Mouse (Mus musculus): ENCODE measurements around the gene Acad10. TPM values are rescaled to one million over a fixed set of nuclear protein-coding genes. Genes with fewer than 3 reads are reported as not detected.

The Acad10 gene
- 1.5 and 3.0 TPM in 2 replicates for polyA plus RNA-seq (2014; fragmentation: Nextera tagmentation; extraction: Ambion mirVana)

GRCm38 (mm10) chr5:121660059-121660896 is at the start of gene Acad10, which contains the start of gene Brap:
Gene Acad10, minus strand, starts transcription at chr5:121660514.
Gene Brap, plus strand, starts transcription at chr5:121660563.
- H3K27me3 ChIP-seq (ENCODE audit: insufficient read depth, low read length), result no peaks in the 10 kb centered on the region
- H3K4me1 ChIP-seq (ENCODE audit: insufficient read depth), result 0 out of 2 replicates have a peak, but pooled peaks cover 7% of the 10 kb centered on the region
- DNase-seq, result peak; percentile 97
- peak within 1 kb of the TSS; percentile 54; the same call in 1 of the 2 replicates for H3K27ac ChIP-seq (ENCODE audit: low read depth)
- H3K36me3 ChIP-seq (ENCODE audit: insufficient read depth), result peaks cover 32% of the 10 kb centered on the region
- peak within 1 kb of the TSS; percentile 90 for H3K4me2 ChIP-seq
- H3K9me3 ChIP-seq (ENCODE audit: low read depth, low read length), result no peaks in the 10 kb centered on the region
- peak within 1 kb of the TSS; percentile 96 for H3K4me3 ChIP-seq (ENCODE audit: low read depth, low read length)
- peak; percentile 86 for ATAC-seq (ENCODE audit: insufficient read depth)
- WGBS, result under 1% methylated on average over 84 of the region's 85 CpGs
- peak within 1 kb of the TSS; percentile 94 for H3K9ac ChIP-seq
- no peak for TF ChIP-seq CTCF (IDR thresholded peaks at IDR 0.05; ENCODE audit: low read depth)

GRCm38 (mm10) chr5:121704512-121705248 is 44.4 kb upstream of the Acad10 start:
- Histone ChIP-seq H3K4me1 (ENCODE audit: insufficient read depth) (no peaks in the 10 kb centered on the region), H3K4me3 (ENCODE audit: low read depth, low read length) (peak overlapping the region; percentile 19; the same call in 1 of the 2 replicates), H3K4me2 (peak overlapping the region; percentile 58), H3K9me3 (ENCODE audit: low read depth, low read length) (no peaks in the 10 kb centered on the region), H3K36me3 (ENCODE audit: insufficient read depth) (no peaks in the 10 kb centered on the region), H3K9ac (peak overlapping the region; percentile 22; the same call in 1 of the 2 replicates), H3K27ac (ENCODE audit: low read depth) (no peak overlapping the region), H3K27me3 (ENCODE audit: insufficient read depth, low read length) (no peaks in the 10 kb centered on the region)
- ATAC-seq (ENCODE audit: insufficient read depth) (no peak), DNase-seq (peak; percentile 18)
- no peak for TF ChIP-seq CTCF (IDR thresholded peaks at IDR 0.05; ENCODE audit: low read depth)
- WGBS, result 7% methylated on average over 20 of the region's 20 CpGs

- no peaks in the 10 kb centered on the region for H3K9me3 ChIP-seq (ENCODE audit: low read depth, low read length)
- no peak for DNase-seq
- H3K4me1 ChIP-seq (ENCODE audit: insufficient read depth), result no peaks in the 10 kb centered on the region
- no peak for ATAC-seq (ENCODE audit: insufficient read depth)
- no peak for TF ChIP-seq CTCF (IDR thresholded peaks at IDR 0.05; ENCODE audit: low read depth)
- no peak overlapping the region for H3K4me2 ChIP-seq
- WGBS, result 33% methylated on average over 1 of the region's 1 CpGs
- no peak overlapping the region for H3K27ac ChIP-seq (ENCODE audit: low read depth)
- H3K9ac ChIP-seq, result no peak overlapping the region
- no peaks in the 10 kb centered on the region for H3K36me3 ChIP-seq (ENCODE audit: insufficient read depth)
- no peak overlapping the region for H3K4me3 ChIP-seq (ENCODE audit: low read depth, low read length)
- no peaks in the 10 kb centered on the region for H3K27me3 ChIP-seq (ENCODE audit: insufficient read depth, low read length)
Measured at GRCm38 (mm10) chr5:121703341-121703740, 43.0 kb upstream of the Acad10 start.

GRCm38 (mm10) chr5:121701111-121701769 is 40.9 kb upstream of the Acad10 start:
- no peak for ATAC-seq (ENCODE audit: insufficient read depth)
- no peak for TF ChIP-seq CTCF (IDR thresholded peaks at IDR 0.05; ENCODE audit: low read depth)
- DNase-seq, result no peak
- 43% methylated on average over 8 of the region's 8 CpGs for WGBS
- Histone ChIP-seq H3K4me3 (ENCODE audit: low read depth, low read length) (no peak overlapping the region), H3K27ac (ENCODE audit: low read depth) (no peak overlapping the region), H3K27me3 (ENCODE audit: insufficient read depth, low read length) (no peaks in the 10 kb centered on the region), H3K4me2 (no peak overlapping the region), H3K4me1 (ENCODE audit: insufficient read depth) (no peaks in the 10 kb centered on the region), H3K9me3 (ENCODE audit: low read depth, low read length) (no peaks in the 10 kb centered on the region), H3K36me3 (ENCODE audit: insufficient read depth) (no peaks in the 10 kb centered on the region), H3K9ac (no peak overlapping the region)

- 15% methylated on average over 11 of the region's 11 CpGs for WGBS
- ATAC-seq (ENCODE audit: insufficient read depth) (no peak), DNase-seq (peak; percentile 26)
- H3K36me3 ChIP-seq (ENCODE audit: insufficient read depth), result no peaks in the 10 kb centered on the region
- no peak overlapping the region for H3K4me3 ChIP-seq (ENCODE audit: low read depth, low read length)
- H3K4me1 ChIP-seq (ENCODE audit: insufficient read depth), result no peaks in the 10 kb centered on the region
- no peaks in the 10 kb centered on the region for H3K9me3 ChIP-seq (ENCODE audit: low read depth, low read length)
- H3K27ac ChIP-seq (ENCODE audit: low read depth), result peak overlapping the region; percentile 12; the same call in 1 of the 2 replicates
- H3K9ac ChIP-seq, result peak overlapping the region; percentile 30
- peak overlapping the region; percentile 41 for H3K4me2 ChIP-seq
- H3K27me3 ChIP-seq (ENCODE audit: insufficient read depth, low read length), result no peaks in the 10 kb centered on the region
- TF ChIP-seq CTCF (IDR thresholded peaks at IDR 0.05; ENCODE audit: low read depth), result no peak
Measured at GRCm38 (mm10) chr5:121700496-121700895, 40.2 kb upstream of the Acad10 start.

- whole genome bisulfite sequencing, result 40% methylated on average over 5 of the region's 5 CpGs
Measured at GRCm38 (mm10) chr5:121699891-121700290, 39.6 kb upstream of the Acad10 start.

More at GRCm38 (mm10) chr5:121699891-121700290, 39.6 kb upstream of the Acad10 start:
- TF ChIP-seq CTCF (IDR thresholded peaks at IDR 0.05; ENCODE audit: low read depth), result no peak
- DNase-seq (no peak), ATAC-seq (ENCODE audit: insufficient read depth) (no peak)
- Histone ChIP-seq H3K36me3 (ENCODE audit: insufficient read depth) (no peaks in the 10 kb centered on the region), H3K4me1 (ENCODE audit: insufficient read depth) (no peaks in the 10 kb centered on the region), H3K4me3 (ENCODE audit: low read depth, low read length) (no peak overlapping the region), H3K9me3 (ENCODE audit: low read depth, low read length) (no peaks in the 10 kb centered on the region), H3K4me2 (no peak overlapping the region), H3K9ac (no peak overlapping the region), H3K27me3 (ENCODE audit: insufficient read depth, low read length) (no peaks in the 10 kb centered on the region), H3K27ac (ENCODE audit: low read depth) (no peak overlapping the region)
